Mouse (Mus musculus) liver, embryonic 13.5 days (tissue): ENCODE measurements around the gene Rundc1. TPM values are rescaled to one million over a fixed set of nuclear protein-coding genes. Genes with fewer than 3 reads are reported as not detected.
A peak's percentile ranks its signal among the peaks of the same experiment; 100 is the strongest.
"Not testable (repeated sequence)": the region's sequence is repeated elsewhere in the genome, so short reads cannot be mapped to it uniquely, and the experiment has no call there.

ENCODE experiments used
- ATAC-seq: fragments of 200-750 bp; cut with Nextera tagmentation; 2 replicates; pipeline ENCODE4 v1.8.0; 2017; ENCODE audit warnings: low read depth, mild to moderate bottlenecking, moderate number of reproducible peaks, moderate library complexity
- DNase-seq: peaks from one replicate; pipeline ENCODE4 v3.0.0; 2022
- H3K27ac ChIP-seq: fragments of 300-500 bp; sonication (generic); 2 replicates; pipeline ENCODE4 v1.5.1; 2015; ENCODE audit warnings: moderate library complexity, mild to moderate bottlenecking, inconsistent platforms
- H3K27me3 ChIP-seq: fragments of 300-500 bp; sonication (generic); 2 replicates; pipeline ENCODE4 v1.6.1; 2015; ENCODE audit warnings: mild to moderate bottlenecking, inconsistent platforms
- H3K36me3 ChIP-seq: fragments of 300-500 bp; sonication (generic); 2 replicates; pipeline ENCODE4 v1.6.1; 2015; ENCODE audit warnings: mild to moderate bottlenecking, inconsistent platforms
- H3K4me1 ChIP-seq: fragments of 300-500 bp; sonication (generic); replicated peaks from 2 replicates; pipeline ENCODE4 v1.6.1; 2015; ENCODE audit warnings: inconsistent platforms
- H3K4me2 ChIP-seq: fragments of 300-500 bp; sonication (generic); 2 replicates; pipeline ENCODE4 v1.6.1; 2015; ENCODE audit warnings: inconsistent platforms, mild to moderate bottlenecking, moderate library complexity
- H3K4me3 ChIP-seq: fragments of 300-500 bp; sonication (generic); replicated peaks from 2 replicates; pipeline ENCODE4 v1.5.1; 2015; ENCODE audit warnings: mild to moderate bottlenecking, inconsistent platforms
- H3K9ac ChIP-seq: fragments of 300-500 bp; sonication (generic); 2 replicates; pipeline ENCODE4 v1.6.1; 2015; ENCODE audit warnings: mild to moderate bottlenecking, inconsistent platforms
- H3K9me3 ChIP-seq: fragments of 300-500 bp; sonication (generic); replicated peaks from 2 replicates; pipeline ENCODE4 v1.6.1; 2016; ENCODE audit warnings: inconsistent platforms
- WGBS: fragments of 180-500 bp; shearing (Covaris S2); methylation state at CpG from one replicate; pipeline ENCODE4 v1.1.7; 2015; ENCODE audit not compliant: insufficient replicate concordance; 5-methylcytosine and 5-hydroxymethylcytosine counted together
- polyA plus RNA-seq: library from polyadenylated mRNA; unstranded; fragments of >200 nt; fragmentation: Nextera tagmentation; extraction: Ambion mirVana; gene quantifications from 2 replicates; pipeline ENCODE4 v1.2.1, GENCODE M21; 2015

Rundc1 gene
- polyA plus RNA-seq, 1 experiment from 2014 or later: 6.0 TPM

GRCm38 (mm10) chr11:101457631-101458030, 32.7 kb downstream of the Rundc1 start:
- H3K4me3 ChIP-seq: no peak overlapping the region
- ATAC-seq: no peak
- peaks cover 48% of the 10 kb centered on the region for H3K36me3 ChIP-seq
- no peaks in the 10 kb centered on the region for H3K27me3 ChIP-seq
- H3K27ac ChIP-seq: no peak overlapping the region
- DNase-seq: no peak
- WGBS: 79% methylated on average over 9 of the region's 9 CpGs
- peaks cover 29% of the 10 kb centered on the region for H3K4me1 ChIP-seq
- H3K9ac ChIP-seq: no peak overlapping the region
- H3K4me2 ChIP-seq: no peak overlapping the region
- H3K9me3 ChIP-seq: no peaks in the 10 kb centered on the region

- Histone ChIP-seq H3K4me2 (no peak overlapping the region), H3K9me3 (no peaks in the 10 kb centered on the region), H3K9ac (no peak overlapping the region), H3K4me3 (no peak overlapping the region), H3K4me1 (peaks cover 34% of the 10 kb centered on the region), H3K27ac (no peak overlapping the region), H3K36me3 (peaks cover 48% of the 10 kb centered on the region), H3K27me3 (no peaks in the 10 kb centered on the region)
- no peak for DNase-seq
- no peak for ATAC-seq
- WGBS: 82% methylated on average over 12 of the region's 12 CpGs
These were observed 33.3 kb downstream of the Rundc1 start for GRCm38 (mm10) chr11:101458217-101458616.

- DNase-seq (no peak), ATAC-seq (0 out of 2 replicates have a peak, but pooled peaks have one; percentile 14)
- Histone ChIP-seq H3K36me3 (peaks cover 48% of the 10 kb centered on the region), H3K4me3 (no peak overlapping the region), H3K4me2 (no peak overlapping the region), H3K27me3 (peaks cover 13% of the 10 kb centered on the region), H3K4me1 (peaks cover 49% of the 10 kb centered on the region), H3K27ac (no peak overlapping the region), H3K9ac (no peak overlapping the region), H3K9me3 (no peaks in the 10 kb centered on the region)
- WGBS: 78% methylated on average over 6 of the region's 6 CpGs
These were observed 34.8 kb downstream of the Rundc1 start for GRCm38 (mm10) chr11:101459716-101460115.

GRCm38 (mm10) chr11:101460321-101460720, 35.4 kb downstream of the Rundc1 start:
- no peak overlapping the region for H3K27ac ChIP-seq
- ATAC-seq (no peak), DNase-seq (no peak)
- peaks cover 19% of the 10 kb centered on the region for H3K27me3 ChIP-seq
- H3K4me1 ChIP-seq: peaks cover 55% of the 10 kb centered on the region
- no peaks in the 10 kb centered on the region for H3K9me3 ChIP-seq
- H3K9ac ChIP-seq: no peak overlapping the region
- H3K36me3 ChIP-seq: peaks cover 48% of the 10 kb centered on the region
- WGBS: 88% methylated on average over 15 of the region's 15 CpGs
- no peak overlapping the region for H3K4me3 ChIP-seq
- H3K4me2 ChIP-seq: no peak overlapping the region

- ATAC-seq: no peak
- no peak for DNase-seq
- 82% methylated on average over 14 of the region's 14 CpGs for whole genome bisulfite sequencing
- Histone ChIP-seq H3K36me3 (peaks cover 39% of the 10 kb centered on the region), H3K9me3 (no peaks in the 10 kb centered on the region), H3K4me1 (peaks cover 65% of the 10 kb centered on the region), H3K27ac (no peak overlapping the region), H3K27me3 (peaks cover 38% of the 10 kb centered on the region), H3K9ac (no peak overlapping the region), H3K4me3 (no peak overlapping the region), H3K4me2 (no peak overlapping the region)
These were observed 37.3 kb downstream of the Rundc1 start for GRCm38 (mm10) chr11:101462141-101462540.

- Histone ChIP-seq H3K9ac (0 out of 2 replicates have a peak overlapping the region, but pooled peaks have one; percentile 9), H3K4me2 (peak overlapping the region; percentile 97), H3K36me3 (peaks cover 32% of the 10 kb centered on the region), H3K27me3 (peaks cover 44% of the 10 kb centered on the region), H3K9me3 (no peaks in the 10 kb centered on the region), H3K4me1 (peaks cover 71% of the 10 kb centered on the region), H3K27ac (no peak overlapping the region), H3K4me3 (no peak overlapping the region)
- no peak for DNase-seq
- ATAC-seq: no peak
- WGBS: 22% methylated on average over 13 of the region's 13 CpGs
These were observed 37.9 kb downstream of the Rundc1 start for GRCm38 (mm10) chr11:101462583-101463440.

GRCm38 (mm10) chr11:101464211-101465100, 39.6 kb downstream of the Rundc1 start, which contains the start of gene Rnd2:
Rnd2 (plus strand) TSS chr11:101464999.
- H3K4me2 ChIP-seq: peak within 1 kb of the TSS; percentile 97
- no peaks in the 10 kb centered on the region for H3K9me3 ChIP-seq
- peak within 1 kb of the TSS; percentile 70 for H3K9ac ChIP-seq
- WGBS: 11% methylated on average over 12 of the region's 12 CpGs
- ATAC-seq: no peak
- DNase-seq: no peak
- H3K27me3 ChIP-seq: peaks cover 60% of the 10 kb centered on the region
- peaks cover 77% of the 10 kb centered on the region for H3K4me1 ChIP-seq
- H3K27ac ChIP-seq: peak within 1 kb of the TSS; percentile 60
- peak within 1 kb of the TSS; percentile 69 for H3K4me3 ChIP-seq
- H3K36me3 ChIP-seq: peaks cover 16% of the 10 kb centered on the region

- DNase-seq: peak; percentile 42
- Histone ChIP-seq H3K27me3 (peaks cover 66% of the 10 kb centered on the region), H3K27ac (peak overlapping the region; percentile 60)
These were observed 40.4 kb downstream of the Rundc1 start for GRCm38 (mm10) chr11:101465101-101465868.

GRCm38 (mm10) chr11:101465869-101466551, 41.1 kb downstream of the Rundc1 start, which contains the start of gene Vat1:
Vat1 (minus strand) TSS chr11:101466230.
- Histone ChIP-seq H3K27ac (peak within 1 kb of the TSS; percentile 60), H3K27me3 (peaks cover 74% of the 10 kb centered on the region), H3K4me2 (peak within 1 kb of the TSS; percentile 98), H3K9ac (peak within 1 kb of the TSS; percentile 70), H3K4me1 (peaks cover 73% of the 10 kb centered on the region), H3K9me3 (no peaks in the 10 kb centered on the region), H3K4me3 (peak within 1 kb of the TSS; percentile 69), H3K36me3 (peaks cover 3% of the 10 kb centered on the region; the same call in 1 of the 2 replicates)
- peak; percentile 67 for DNase-seq
- WGBS: under 1% methylated on average over 60 of the region's 60 CpGs
- peak; percentile 67 for ATAC-seq

More at GRCm38 (mm10) chr11:101465101-101465868, 40.4 kb downstream of the Rundc1 start:
- ATAC-seq: peak; percentile 37
- Histone ChIP-seq H3K9me3 (no peaks in the 10 kb centered on the region), H3K4me2 (peak overlapping the region; percentile 97), H3K9ac (peak overlapping the region; percentile 70), H3K4me3 (peak overlapping the region; percentile 69), H3K4me1 (peaks cover 73% of the 10 kb centered on the region), H3K36me3 (peaks cover 7% of the 10 kb centered on the region)
- under 1% methylated on average over 51 of the region's 51 CpGs for WGBS

- Histone ChIP-seq H3K4me1 (peaks cover 73% of the 10 kb centered on the region), H3K4me2 (peak overlapping the region; percentile 97), H3K27me3 (peaks cover 79% of the 10 kb centered on the region), H3K4me3 (peak overlapping the region; percentile 69)
- ATAC-seq, DNase-seq, H3K36me3 ChIP-seq, H3K9me3 ChIP-seq, H3K9ac ChIP-seq, H3K27ac ChIP-seq: not testable (repeated sequence)
- 49% methylated on average over 5 of the region's 5 CpGs for WGBS
These were observed 41.7 kb downstream of the Rundc1 start for GRCm38 (mm10) chr11:101466552-101466950.
